11 mouse cellular contexts compared by ENCODE assay signal in the genomic region with DNA sequence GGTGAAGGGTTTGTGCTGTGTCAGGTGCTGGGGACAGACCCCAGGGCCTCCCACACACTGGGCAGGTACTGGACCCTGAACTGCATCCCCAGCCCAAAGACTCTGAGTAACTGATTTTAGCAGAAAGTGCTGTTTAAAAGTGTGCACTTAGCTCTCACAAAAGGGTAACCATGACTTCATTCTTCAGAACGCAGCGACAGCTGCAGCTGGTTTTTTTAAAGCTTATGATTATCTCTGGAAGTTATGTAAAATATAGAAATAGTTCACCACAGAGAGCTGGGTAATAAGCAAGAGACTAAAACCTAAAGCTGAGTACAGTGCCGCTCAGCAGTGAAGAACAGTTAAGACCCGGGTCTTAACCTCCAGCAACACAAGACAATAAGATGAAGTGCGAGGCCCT. TPM values are rescaled to one million over a fixed set of nuclear protein-coding genes. Genes with fewer than 3 reads are reported as not detected.
DNase-seq lines count a peak whose midpoint lies in the region; ATAC-seq and TF ChIP-seq lines count a peak whose summit lies in the region.
"Had no signal": no experiment of that assay in that cellular context is flagged by ENCODE, and none has a peak within 500 bp of the region (broad histone marks: within the 10 kb centered on the region; RNA-seq: fewer than 3 reads in every experiment).

No protein-coding gene starts in this region.

- H3K9ac ChIP-seq in intestine, embryonic 14.5 days (ENCODE audit: low read length) = no peak overlapping the region
- no peak overlapping the region for H3K9ac ChIP-seq in intestine, postnatal 0 days (ENCODE audit: low read depth, low read length)
- H3K9ac ChIP-seq in liver, embryonic 13.5 days = 0 out of 2 replicates have a peak overlapping the region, but pooled peaks have one; percentile 26
- H3K9ac ChIP-seq in liver, embryonic 12.5 days = no peak overlapping the region
- no peak overlapping the region; the same call in 1 of the 2 replicates for H3K9ac ChIP-seq in embryonic facial prominence, embryonic 13.5 days
- H3K9ac ChIP-seq: forebrain, embryonic 15.5 days; liver, embryonic 15.5 days; neural tube, embryonic 13.5 days had no signal

- no peak for TF ChIP-seq CTCF in intestine, postnatal 0 days (IDR thresholded peaks at IDR 0.05; ENCODE audit: low read depth)

- H3ac ChIP-seq in myocyte (ENCODE audit: control insufficient read depth, insufficient read length) = no peak overlapping the region

- H3K4me3 ChIP-seq in intestine, embryonic 14.5 days (ENCODE audit: low read depth, low read length) = no peak overlapping the region
- no peak overlapping the region for H3K4me3 ChIP-seq in intestine, postnatal 0 days (ENCODE audit: low read depth, low read length)
- no peak overlapping the region for H3K4me3 ChIP-seq in liver, embryonic 13.5 days (replicated peaks)
- no peak overlapping the region for H3K4me3 ChIP-seq in liver, embryonic 12.5 days
- no peak overlapping the region for H3K4me3 ChIP-seq in embryonic facial prominence, embryonic 13.5 days
- H3K4me3 ChIP-seq in myocyte = no peak overlapping the region
- H3K4me3 ChIP-seq: forebrain, embryonic 15.5 days; liver, embryonic 15.5 days; neural tube, embryonic 13.5 days had no signal

- H3K27me3 ChIP-seq in intestine, embryonic 14.5 days (replicated peaks; ENCODE audit: control insufficient read depth, insufficient read depth, low read length) = no peaks in the 10 kb centered on the region
- H3K27me3 ChIP-seq in intestine, postnatal 0 days (replicated peaks; ENCODE audit: control insufficient read depth, insufficient read depth, low read length) = no peaks in the 10 kb centered on the region
- no peaks in the 10 kb centered on the region for H3K27me3 ChIP-seq in liver, embryonic 13.5 days
- no peaks in the 10 kb centered on the region for H3K27me3 ChIP-seq in liver, embryonic 12.5 days (replicated peaks)
- H3K27me3 ChIP-seq in embryonic facial prominence, embryonic 13.5 days = no peaks in the 10 kb centered on the region
- no peaks in the 10 kb centered on the region for H3K27me3 ChIP-seq in myocyte (ENCODE audit: control insufficient read depth, insufficient read depth, insufficient read length)
- H3K27me3 ChIP-seq: forebrain, embryonic 15.5 days; liver, embryonic 15.5 days; neural tube, embryonic 13.5 days had no signal

- WGBS in intestine, embryonic 14.5 days = 53% methylated on average over 5 of the region's 5 CpGs
- WGBS in intestine, postnatal 0 days = 51% methylated on average over 5 of the region's 5 CpGs
- WGBS in liver, embryonic 13.5 days (ENCODE audit: insufficient replicate concordance) = 80% methylated on average over 5 of the region's 5 CpGs
- 75% methylated on average over 5 of the region's 5 CpGs for WGBS in liver, embryonic 12.5 days (ENCODE audit: insufficient replicate concordance)
- 46% methylated on average over 5 of the region's 5 CpGs for WGBS in embryonic facial prominence, embryonic 13.5 days

- H3K79me2 ChIP-seq in myocyte (ENCODE audit: control insufficient read depth, insufficient read depth) = peaks cover 86% of the 10 kb centered on the region

- peak overlapping the region; percentile 25; the same call in 1 of the 2 replicates for H3K27ac ChIP-seq in intestine, embryonic 14.5 days (ENCODE audit: low read depth)
- H3K27ac ChIP-seq in intestine, postnatal 0 days (ENCODE audit: low read depth, low read length) = no peak overlapping the region
- no peak overlapping the region for H3K27ac ChIP-seq in liver, embryonic 13.5 days
- H3K27ac ChIP-seq in liver, embryonic 12.5 days = no peak overlapping the region
- H3K27ac ChIP-seq in embryonic facial prominence, embryonic 13.5 days = peak overlapping the region; percentile 63
- H3K27ac ChIP-seq: forebrain, embryonic 15.5 days; liver, embryonic 15.5 days; neural tube, embryonic 13.5 days had no signal

- no peak for DNase-seq in intestine, embryonic 14.5 days (ENCODE audit: low spot score)
- no peak for DNase-seq in liver, embryonic 13.5 days

- no peak for TF ChIP-seq POLR2A in myocyte (IDR thresholded peaks at IDR 0.05; ENCODE audit: insufficient read length, low read depth)

- no peaks in the 10 kb centered on the region for H3K36me3 ChIP-seq in intestine, embryonic 14.5 days (ENCODE audit: control insufficient read depth, insufficient read depth, low read length)
- no peaks in the 10 kb centered on the region for H3K36me3 ChIP-seq in intestine, postnatal 0 days (ENCODE audit: control insufficient read depth, insufficient read depth)
- peaks cover 9% of the 10 kb centered on the region; the same call in 1 of the 2 replicates for H3K36me3 ChIP-seq in liver, embryonic 13.5 days
- peaks cover 32% of the 10 kb centered on the region for H3K36me3 ChIP-seq in liver, embryonic 12.5 days
- 0 out of 2 replicates have a peak, but pooled peaks cover 8% of the 10 kb centered on the region for H3K36me3 ChIP-seq in embryonic facial prominence, embryonic 13.5 days
- H3K36me3 ChIP-seq in myocyte (ENCODE audit: control insufficient read depth, insufficient read depth) = no peaks in the 10 kb centered on the region
- H3K36me3 ChIP-seq: forebrain, embryonic 15.5 days had no signal

- H3K9me3 ChIP-seq in intestine, embryonic 14.5 days (ENCODE audit: control insufficient read depth, low read length) = no peaks in the 10 kb centered on the region
- no peaks in the 10 kb centered on the region for H3K9me3 ChIP-seq in intestine, postnatal 0 days (ENCODE audit: control insufficient read depth)
- no peaks in the 10 kb centered on the region for H3K9me3 ChIP-seq in liver, embryonic 13.5 days (replicated peaks)
- H3K9me3 ChIP-seq in liver, embryonic 12.5 days (replicated peaks) = no peaks in the 10 kb centered on the region
- H3K9me3 ChIP-seq in embryonic facial prominence, embryonic 13.5 days = no peaks in the 10 kb centered on the region
- H3K9me3 ChIP-seq: forebrain, embryonic 15.5 days; liver, embryonic 15.5 days; neural tube, embryonic 13.5 days had no signal

- peaks cover 10% of the 10 kb centered on the region for H3K4me1 ChIP-seq in intestine, embryonic 14.5 days (replicated peaks; ENCODE audit: control insufficient read depth, insufficient read depth, low read length)
- H3K4me1 ChIP-seq in intestine, postnatal 0 days (replicated peaks; ENCODE audit: control insufficient read depth, insufficient read depth, low read length) = no peaks in the 10 kb centered on the region
- peaks cover 16% of the 10 kb centered on the region for H3K4me1 ChIP-seq in liver, embryonic 13.5 days (replicated peaks)
- H3K4me1 ChIP-seq in liver, embryonic 12.5 days = peaks cover 16% of the 10 kb centered on the region
- peaks cover 39% of the 10 kb centered on the region for H3K4me1 ChIP-seq in embryonic facial prominence, embryonic 13.5 days

- no peak overlapping the region for H3K4me2 ChIP-seq in intestine, embryonic 14.5 days (ENCODE audit: low read length)
- H3K4me2 ChIP-seq in intestine, postnatal 0 days (replicated peaks; ENCODE audit: low read depth) = no peak overlapping the region
- H3K4me2 ChIP-seq in liver, embryonic 13.5 days = no peak overlapping the region
- H3K4me2 ChIP-seq in liver, embryonic 12.5 days = no peak overlapping the region
- no peak overlapping the region for H3K4me2 ChIP-seq in embryonic facial prominence, embryonic 13.5 days
- H3K4me2 ChIP-seq in myocyte (ENCODE audit: low read depth) = peak overlapping the region; percentile 94
- H3K4me2 ChIP-seq: forebrain, embryonic 15.5 days; liver, embryonic 15.5 days; midbrain, embryonic 11.5 days; neural tube, embryonic 13.5 days had no signal

- no peak for ATAC-seq in intestine, embryonic 14.5 days (replicated peaks; ENCODE audit: low FRiP score, low TSS enrichment, low read depth)
- no peak for ATAC-seq in intestine, postnatal 0 days
- ATAC-seq in liver, embryonic 13.5 days (ENCODE audit: low read depth) = no peak
- ATAC-seq in liver, embryonic 12.5 days = no peak
- ATAC-seq in embryonic facial prominence, embryonic 13.5 days (ENCODE audit: insufficient number of reproducible peaks, insufficient read depth, low FRiP score, low TSS enrichment, low read depth) = no peak
- no peak for ATAC-seq in erythroblast, adult 5-6 weeks (replicated peaks; ENCODE audit: low FRiP score, poor library complexity, severe bottlenecking)
- ATAC-seq: forebrain, embryonic 15.5 days had no signal

TF ChIP-seq in myocyte, 11 proteins besides CTCF, POLR2A, EP300 and RAD21:
- peak; percentile 67 for TF ChIP-seq TCF12 (IDR thresholded peaks at IDR 0.05; ENCODE audit: insufficient read depth, poor library complexity, severe bottlenecking)
- peak; percentile 59 to 76 (median 67) for TF ChIP-seq MYOD1 (IDR thresholded peaks at IDR 0.05; ENCODE audit: control insufficient read depth in 1 of 3, insufficient read length in 2 of 3, low read depth in 2 of 3)
- TF ChIP-seq E2F4 (IDR thresholded peaks at IDR 0.05; ENCODE audit: insufficient read depth) = no peak
- no peak for TF ChIP-seq REST (IDR thresholded peaks at IDR 0.05; ENCODE audit: insufficient read depth, insufficient read length)
- peak in 1 of 3 experiments; percentile 96 for TF ChIP-seq MYOG (IDR thresholded peaks at IDR 0.05; ENCODE audit: control insufficient read depth in 1 of 3, insufficient read depth in 1 of 3, insufficient read length in 2 of 3, low read depth in 2 of 3)

RNA-seq across cellular contexts. Expression of gene Spen, which starts 37.3 kb away (rescaled TPM):
- polyA plus RNA-seq in intestine, embryonic 14.5 days (2014; fragmentation: Nextera tagmentation; extraction: Ambion mirVana) = 12.8 and 14.9 TPM in 2 replicates
- 3.2 and 4.0 TPM in 2 replicates for polyA plus RNA-seq in intestine, postnatal 0 days (2015; fragmentation: Nextera tagmentation; extraction: Ambion mirVana)
- 4.2 and 4.8 TPM in 2 replicates for polyA plus RNA-seq in liver, embryonic 13.5 days (2015; fragmentation: Nextera tagmentation; extraction: Ambion mirVana)
- polyA plus RNA-seq in liver, embryonic 12.5 days (2016; fragmentation: Nextera tagmentation; extraction: Ambion mirVana) = 9.1 and 9.2 TPM in 2 replicates
- 11.6 and 12.7 TPM in 2 replicates for polyA plus RNA-seq in embryonic facial prominence, embryonic 13.5 days (2015; fragmentation: Nextera tagmentation; extraction: Ambion mirVana)
- polyA plus RNA-seq in myocyte (2012; fragmentation: generic; extraction: Trizol) = 11.7 TPM
- 38.0 and 60.7 TPM in 2 replicates for total RNA-seq in erythroblast, adult 5-6 weeks (2015; ENCODE audit: low replicate concordance)
- 35.6 and 63.0 TPM in 2 replicates for total RNA-seq in erythroblast, adult 5-6 weeks (2017; ENCODE audit: low replicate concordance)

RNA-seq across cellular contexts. Expression of gene Zbtb17, which starts 56.6 kb away (rescaled TPM):
- polyA plus RNA-seq in intestine, embryonic 14.5 days (2014; fragmentation: Nextera tagmentation; extraction: Ambion mirVana) = 29.9 and 30.9 TPM in 2 replicates
- 9.7 and 9.8 TPM in 2 replicates for polyA plus RNA-seq in intestine, postnatal 0 days (2015; fragmentation: Nextera tagmentation; extraction: Ambion mirVana)
- 9.5 and 11.4 TPM in 2 replicates for polyA plus RNA-seq in liver, embryonic 13.5 days (2015; fragmentation: Nextera tagmentation; extraction: Ambion mirVana)
- 15.6 and 16.8 TPM in 2 replicates for polyA plus RNA-seq in liver, embryonic 12.5 days (2016; fragmentation: Nextera tagmentation; extraction: Ambion mirVana)
- 43.4 and 43.8 TPM in 2 replicates for polyA plus RNA-seq in embryonic facial prominence, embryonic 13.5 days (2015; fragmentation: Nextera tagmentation; extraction: Ambion mirVana)
- 30.1 TPM for polyA plus RNA-seq in myocyte (2012; fragmentation: generic; extraction: Trizol)
- total RNA-seq in erythroblast, adult 5-6 weeks (2015; ENCODE audit: low replicate concordance) = 6.3 TPM in 1 of 2 replicates, not detected in the other
- total RNA-seq in erythroblast, adult 5-6 weeks (2017; ENCODE audit: low replicate concordance) = 2.6 and 4.3 TPM in 2 replicates

Comparison
In these comparisons a context has a peak if more than half of its experiments do, and no peak if none do; other contexts are left out.
1. H3K27ac ChIP-seq: peak in intestine, embryonic 14.5 days (single experiment) and embryonic facial prominence, embryonic 13.5 days (single experiment); none in intestine, postnatal 0 days (single experiment), liver, embryonic 13.5 days (single experiment) and liver, embryonic 12.5 days (single experiment).